Mouse (Mus musculus) liver, embryonic 14.5 days (tissue): Measurements from ENCODE around the gene B3gntl1. TPM values are rescaled to one million over a fixed set of nuclear protein-coding genes. Genes with fewer than 3 reads are reported as not detected.

Experiments
- ATAC-seq: fragments of 200-750 bp; cut with Nextera tagmentation; 2 replicates; pipeline ENCODE4 v1.8.0; 2017; ENCODE audit warnings: moderate number of reproducible peaks, mild to moderate bottlenecking, moderate library complexity; ENCODE audit not compliant: insufficient read depth
- DNase-seq, 3 experiments: peaks; one replicate each; pipeline ENCODE4 v3.0.0-alpha.2; 2012 to 2013; ENCODE audit warnings: low read depth in 3 of 3, low spot score in 3 of 3
- H3K27ac ChIP-seq: fragments of 300-500 bp; sonication (generic); 2 replicates; pipeline ENCODE4 v1.5.1; 2014; ENCODE audit warnings: moderate library complexity, mild to moderate bottlenecking, control low read depth, inconsistent platforms
- H3K27me3 ChIP-seq: fragments of 300-500 bp; sonication (generic); 2 replicates; pipeline ENCODE4 v1.6.1; 2014; ENCODE audit warnings: mild to moderate bottlenecking, low read length, moderate library complexity; ENCODE audit not compliant: control insufficient read depth, insufficient read depth
- H3K36me3 ChIP-seq: fragments of 300-500 bp; sonication (generic); replicated peaks from 2 replicates; pipeline ENCODE4 v1.6.1; 2014; ENCODE audit warnings: low read depth; ENCODE audit not compliant: control insufficient read depth, insufficient read depth
- H3K4me1 ChIP-seq, 2 experiments: fragments of 200-500 bp in 1 of 2; fragments of 300-500 bp in 1 of 2; sonication (generic) in 1 of 2; replicated peaks; 2 replicates each; pipeline ENCODE4 v1.6.1; 2012 to 2014; ENCODE audit warnings: antibody characterized with exemption in 1 of 2, inconsistent platforms in 1 of 2, low read length in 1 of 2; ENCODE audit not compliant: control insufficient read depth in 2 of 2, insufficient read depth in 2 of 2
- H3K4me2 ChIP-seq: fragments of 300-500 bp; sonication (generic); 2 replicates; pipeline ENCODE4 v1.6.1; 2014; ENCODE audit warnings: low read depth, mild to moderate bottlenecking, control low read depth, moderate library complexity
- H3K4me3 ChIP-seq, 2 experiments: fragments of 200-500 bp in 1 of 2; fragments of 300-500 bp in 1 of 2; sonication (generic) in 1 of 2; 2 replicates each; pipeline ENCODE4 v1.5.1; 2012 to 2014; ENCODE audit warnings: low read depth in 2 of 2, low read length in 2 of 2, mild to moderate bottlenecking in 2 of 2, control low read depth in 1 of 2, inconsistent platforms in 1 of 2, moderate library complexity in 1 of 2; ENCODE audit not compliant: insufficient read depth in 1 of 2
- H3K9ac ChIP-seq: fragments of 300-500 bp; sonication (generic); replicated peaks from 2 replicates; pipeline ENCODE4 v1.6.1; 2014; ENCODE audit warnings: mild to moderate bottlenecking, control low read depth, moderate library complexity
- H3K9me3 ChIP-seq: fragments of 300-500 bp; sonication (generic); 2 replicates; pipeline ENCODE4 v1.6.1; 2016; ENCODE audit warnings: low read length, mixed read lengths; ENCODE audit not compliant: control insufficient read depth
- CTCF ChIP-seq: IDR thresholded peaks from 2 replicates; pipeline ENCODE4 v1.5.1; 2016; ENCODE audit warnings: antibody characterized with exemption, low read depth, control low read depth
- EP300 ChIP-seq: IDR thresholded peaks from 2 replicates; pipeline ENCODE4 v1.6.1; 2016; ENCODE audit warnings: antibody characterized with exemption, low read depth
- WGBS: fragments of 180-500 bp; shearing (Covaris S2); extraction: QIAGEN DNeasy Blood & Tissue Kit; methylation state at CpG from one replicate; pipeline ENCODE4 v1.1.7; 2014; ENCODE audit not compliant: insufficient replicate concordance; 5-methylcytosine and 5-hydroxymethylcytosine counted together
- polyA plus RNA-seq, 2 experiments: library from polyadenylated mRNA; depleted of rRNA in 1 of 2; stranded (reverse) in 1 of 2; unstranded in 1 of 2; fragments of >200 nt; fragmentation: Nextera tagmentation in 1 of 2; extraction: Ambion mirVana in 1 of 2; gene quantifications; 2 replicates each; pipeline versions ENCODE4 v1.2.1 to v1.2.3; 2012 to 2014

Gene B3gntl1
- polyA plus RNA-seq, 2 experiments: 1.2 to 1.6 TPM

DNA sequence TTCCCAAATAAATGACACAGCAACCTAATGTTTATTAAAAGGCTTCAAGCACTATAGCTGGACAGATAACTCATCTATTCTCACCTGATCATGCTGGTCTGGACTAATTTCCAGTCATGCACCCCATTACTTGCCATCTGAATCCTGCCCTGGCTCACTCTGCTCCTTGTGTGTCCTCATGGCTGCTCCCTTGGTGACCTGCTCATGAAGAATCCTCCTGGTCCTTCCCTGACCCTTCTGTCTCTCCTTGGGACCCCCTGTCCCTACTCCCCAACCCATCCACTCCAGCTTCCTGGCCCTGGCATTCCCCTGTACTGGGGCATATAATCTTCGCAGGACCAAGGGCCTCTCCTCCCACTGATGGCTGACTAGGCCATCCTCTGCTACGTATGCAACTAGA, 3.9 kb upstream of the B3gntl1 start:
- H3K27me3 ChIP-seq: no peaks in the 10 kb centered on the region
- WGBS: 64% methylated on average over 2 of the region's 2 CpGs
- no peak overlapping the region for H3K4me3 ChIP-seq
- H3K4me2 ChIP-seq: no peak overlapping the region
- DNase-seq: no peak
- H3K9ac ChIP-seq: no peak overlapping the region
- no peaks in the 10 kb centered on the region for H3K9me3 ChIP-seq
- TF ChIP-seq EP300: no peak
- no peak for TF ChIP-seq CTCF
- peaks cover 5% of the 10 kb centered on the region in 2 experiments for H3K4me1 ChIP-seq
- H3K36me3 ChIP-seq: no peaks in the 10 kb centered on the region
- ATAC-seq: no peak
- H3K27ac ChIP-seq: no peak overlapping the region

DNA sequence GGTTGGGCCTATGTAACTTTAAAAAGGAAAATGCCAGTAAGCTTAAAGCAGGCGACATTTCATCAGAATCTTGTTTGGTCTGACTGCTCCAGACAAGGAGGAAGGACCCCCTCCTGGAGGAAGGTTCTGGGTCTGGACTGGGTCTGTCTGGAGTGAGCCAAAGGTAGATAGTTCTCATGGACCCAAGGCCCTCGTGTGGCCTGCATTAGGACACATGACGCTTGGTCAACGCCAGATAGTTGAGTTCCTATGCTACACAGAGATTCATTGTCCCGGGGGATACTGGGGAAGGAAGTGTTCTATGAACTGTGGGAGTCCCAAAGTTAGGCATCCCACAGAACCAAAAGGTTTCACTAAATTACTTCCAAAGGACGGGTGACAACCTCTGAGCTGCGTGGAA, 676 bp upstream of the B3gntl1 start:
- ATAC-seq (no peak), DNase-seq (no peak)
- no peaks in the 10 kb centered on the region for H3K9me3 ChIP-seq
- H3K27me3 ChIP-seq: no peaks in the 10 kb centered on the region
- TF ChIP-seq CTCF (no peak), EP300 (no peak)
- peak overlapping the region; percentile 50 for H3K4me3 ChIP-seq
- peaks cover 5% of the 10 kb centered on the region in 2 experiments for H3K4me1 ChIP-seq
- H3K9ac ChIP-seq: peak overlapping the region; percentile 59
- peak overlapping the region; percentile 78 for H3K4me2 ChIP-seq
- 52% methylated on average over 7 of the region's 7 CpGs for WGBS
- peak overlapping the region; percentile 53 for H3K27ac ChIP-seq
- no peaks in the 10 kb centered on the region for H3K36me3 ChIP-seq

DNA sequence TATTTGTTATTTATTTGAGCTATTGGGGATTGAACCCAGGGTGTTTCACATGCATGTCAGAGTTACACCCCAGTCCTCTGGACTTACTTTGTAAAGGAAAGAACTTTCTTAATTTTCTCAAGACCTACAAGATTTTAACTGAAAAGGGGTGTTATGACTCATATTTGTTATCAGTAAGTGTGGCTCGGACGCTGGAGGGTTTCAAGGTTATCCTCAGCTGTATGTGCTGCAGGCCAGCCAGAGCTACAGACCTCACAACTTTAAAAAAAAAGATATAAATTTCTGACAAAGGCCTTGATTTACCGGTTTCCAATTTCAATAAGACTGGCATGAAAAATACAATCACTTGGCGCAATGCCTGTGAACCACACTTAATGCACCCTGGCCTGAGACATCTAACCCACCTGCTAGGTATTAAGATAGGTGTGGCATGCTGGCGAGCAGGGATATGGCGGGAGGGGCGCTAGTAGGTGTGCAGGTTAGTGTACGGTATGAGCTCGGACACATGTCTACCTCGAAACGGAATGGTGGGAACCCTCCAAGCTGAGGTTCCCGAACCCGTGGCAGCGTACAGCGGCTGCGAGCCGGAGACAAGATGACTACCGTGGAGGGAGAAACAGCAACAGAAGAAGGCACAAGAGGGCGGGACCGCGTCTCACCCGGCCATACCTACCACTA, 502 bp downstream of the B3gntl1 start:
- no peak; the same call in 1 of the 2 replicates for ATAC-seq
- 2% methylated on average over 22 of the region's 22 CpGs for WGBS
- Histone ChIP-seq H3K27ac (no peak overlapping the region), H3K4me3 (peak overlapping the region; percentile 50), H3K27me3 (no peaks in the 10 kb centered on the region), H3K36me3 (no peaks in the 10 kb centered on the region), H3K4me1 (peaks cover 5% of the 10 kb centered on the region in 2 experiments), H3K4me2 (peak overlapping the region; percentile 78), H3K9me3 (no peaks in the 10 kb centered on the region), H3K9ac (peak overlapping the region; percentile 1; the same call in 1 of the 2 replicates)
- DNase-seq: no peak
- no peak for TF ChIP-seq EP300
- no peak for TF ChIP-seq CTCF

DNA sequence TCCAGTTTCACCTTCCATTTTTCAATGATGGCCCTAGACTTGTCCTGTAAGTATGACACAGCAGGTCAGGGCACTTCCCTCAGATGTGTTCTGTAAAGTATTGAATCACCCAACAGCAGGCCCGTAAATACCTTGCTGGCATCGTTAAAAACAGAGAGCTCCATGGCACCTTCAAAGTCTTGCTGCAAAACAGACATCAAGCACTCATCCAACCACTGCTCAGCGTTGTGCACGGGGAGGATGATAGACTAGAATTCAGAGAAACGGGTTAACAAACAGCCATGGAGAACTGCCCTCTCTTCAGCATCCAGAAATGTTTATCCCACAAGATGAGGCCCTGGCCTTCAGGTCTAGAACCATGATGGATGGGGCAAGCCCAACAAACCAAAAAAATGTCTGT, 2.0 kb downstream of the B3gntl1 start:
- Histone ChIP-seq H3K4me3 (no peak overlapping the region), H3K36me3 (no peaks in the 10 kb centered on the region), H3K27me3 (no peaks in the 10 kb centered on the region), H3K27ac (no peak overlapping the region), H3K9ac (no peak overlapping the region), H3K9me3 (no peaks in the 10 kb centered on the region), H3K4me2 (no peak overlapping the region), H3K4me1 (peaks cover 5% of the 10 kb centered on the region in 2 experiments)
- no peak for ATAC-seq
- no peak for DNase-seq
- TF ChIP-seq CTCF (no peak), EP300 (no peak)
- WGBS: 71% methylated on average over 5 of the region's 5 CpGs

DNA sequence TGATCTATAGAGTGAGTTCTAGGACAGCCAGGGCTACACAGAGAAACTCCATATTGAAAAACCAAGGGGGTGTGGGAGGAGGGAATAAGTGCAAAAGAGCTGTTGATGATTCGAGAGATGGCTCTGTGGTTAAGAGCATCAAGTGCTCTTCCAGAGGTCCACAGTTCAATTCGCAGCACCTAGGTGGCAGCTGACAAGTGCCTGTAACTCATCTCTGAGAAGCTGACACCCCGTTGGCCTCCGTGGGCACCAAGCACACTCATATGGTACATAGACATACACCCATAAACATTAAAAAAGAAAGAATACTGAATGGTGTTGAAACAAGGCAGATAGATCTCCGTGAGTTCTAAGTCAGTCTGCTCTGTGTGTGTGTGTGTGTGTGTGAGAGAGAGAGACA, 4.2 kb downstream of the B3gntl1 start:
- TF ChIP-seq CTCF: no peak
- TF ChIP-seq EP300: no peak
- Histone ChIP-seq H3K9me3 (no peaks in the 10 kb centered on the region), H3K27ac (no peak overlapping the region), H3K9ac (no peak overlapping the region), H3K4me2 (no peak overlapping the region), H3K36me3 (no peaks in the 10 kb centered on the region), H3K27me3 (no peaks in the 10 kb centered on the region), H3K4me3 (no peak overlapping the region), H3K4me1 (peaks cover 4% of the 10 kb centered on the region in 2 experiments)
- 65% methylated on average over 5 of the region's 5 CpGs for WGBS
- DNase-seq: no peak
- ATAC-seq: no peak
